Mouse (Mus musculus) midbrain, postnatal 0 days (tissue): ENCODE measurements around the gene Ttll4. TPM values are rescaled to one million over a fixed set of nuclear protein-coding genes. Genes with fewer than 3 reads are reported as not detected.

Source experiments
- ATAC-seq: fragments of 200-750 bp; cut with Nextera tagmentation; 2 replicates; pipeline ENCODE4 v1.8.0; 2017; ENCODE audit warnings: moderate number of reproducible peaks, mild to moderate bottlenecking, moderate TSS enrichment, moderate library complexity; ENCODE audit not compliant: low FRiP score
- DNase-seq: peaks from one replicate; pipeline ENCODE4 v3.0.0-alpha.2; 2015; ENCODE audit warnings: low spot score
- H3K27ac ChIP-seq: fragments of 300-500 bp; sonication (generic); 2 replicates; pipeline ENCODE4 v1.5.1; 2014; ENCODE audit warnings: low read depth, mild to moderate bottlenecking, low read length, mixed read lengths
- H3K27me3 ChIP-seq: fragments of 300-500 bp; sonication (generic); 2 replicates; pipeline ENCODE4 v1.6.1; 2014; ENCODE audit warnings: low read length, control low read depth, mixed read lengths; ENCODE audit not compliant: insufficient read depth
- H3K36me3 ChIP-seq: fragments of 300-500 bp; sonication (generic); 2 replicates; pipeline ENCODE4 v1.6.1; 2014; ENCODE audit warnings: low read length, control low read depth, mixed read lengths; ENCODE audit not compliant: insufficient read depth
- H3K4me1 ChIP-seq: fragments of 300-500 bp; sonication (generic); 2 replicates; pipeline ENCODE4 v1.6.1; 2014; ENCODE audit warnings: mild to moderate bottlenecking, control low read depth, antibody characterized with exemption, low read length, mixed read lengths; ENCODE audit not compliant: insufficient read depth
- H3K4me2 ChIP-seq: fragments of 300-500 bp; sonication (generic); 2 replicates; pipeline ENCODE4 v1.6.1; 2014; ENCODE audit warnings: low read depth, mild to moderate bottlenecking, low read length, mixed read lengths; ENCODE audit not compliant: poor library complexity, severe bottlenecking
- H3K4me3 ChIP-seq: fragments of 300-500 bp; sonication (generic); 2 replicates; pipeline ENCODE4 v1.5.1; 2014; ENCODE audit warnings: low read depth, mild to moderate bottlenecking, low read length, moderate library complexity
- H3K9ac ChIP-seq: fragments of 300-500 bp; sonication (generic); replicated peaks from 2 replicates; pipeline ENCODE4 v1.6.1; 2014; ENCODE audit warnings: mild to moderate bottlenecking, low read length, moderate library complexity, mixed read lengths; ENCODE audit not compliant: poor library complexity, severe bottlenecking
- H3K9me3 ChIP-seq: fragments of 300-500 bp; sonication (generic); 2 replicates; pipeline ENCODE4 v1.6.1; 2016; ENCODE audit warnings: low read length, control low read depth
- CTCF ChIP-seq: IDR thresholded peaks from 2 replicates; pipeline ENCODE4 v1.5.1; 2016; ENCODE audit warnings: antibody characterized with exemption, mild to moderate bottlenecking
- WGBS: fragments of 180-500 bp; shearing (Covaris S2); extraction: QIAGEN DNeasy Blood & Tissue Kit; methylation state at CpG from one replicate; pipeline ENCODE4 v1.1.7; 2014; 5-methylcytosine and 5-hydroxymethylcytosine counted together
- polyA plus RNA-seq: library from polyadenylated mRNA; unstranded; fragments of >200 nt; fragmentation: Nextera tagmentation; extraction: Ambion mirVana; gene quantifications from 2 replicates; pipeline ENCODE4 v1.2.1, GENCODE M21; 2015
- total RNA-seq: library from RNA; depleted of rRNA; stranded (reverse); fragments of >200 nt; gene quantifications from 2 replicates; pipeline ENCODE4 v1.2.3, GENCODE M21; 2014; rRNA removed

Ttll4 gene
- total RNA-seq (25.9 and 26.2 TPM in 2 replicates), polyA plus RNA-seq (4.2 and 4.4 TPM in 2 replicates)

DNA sequence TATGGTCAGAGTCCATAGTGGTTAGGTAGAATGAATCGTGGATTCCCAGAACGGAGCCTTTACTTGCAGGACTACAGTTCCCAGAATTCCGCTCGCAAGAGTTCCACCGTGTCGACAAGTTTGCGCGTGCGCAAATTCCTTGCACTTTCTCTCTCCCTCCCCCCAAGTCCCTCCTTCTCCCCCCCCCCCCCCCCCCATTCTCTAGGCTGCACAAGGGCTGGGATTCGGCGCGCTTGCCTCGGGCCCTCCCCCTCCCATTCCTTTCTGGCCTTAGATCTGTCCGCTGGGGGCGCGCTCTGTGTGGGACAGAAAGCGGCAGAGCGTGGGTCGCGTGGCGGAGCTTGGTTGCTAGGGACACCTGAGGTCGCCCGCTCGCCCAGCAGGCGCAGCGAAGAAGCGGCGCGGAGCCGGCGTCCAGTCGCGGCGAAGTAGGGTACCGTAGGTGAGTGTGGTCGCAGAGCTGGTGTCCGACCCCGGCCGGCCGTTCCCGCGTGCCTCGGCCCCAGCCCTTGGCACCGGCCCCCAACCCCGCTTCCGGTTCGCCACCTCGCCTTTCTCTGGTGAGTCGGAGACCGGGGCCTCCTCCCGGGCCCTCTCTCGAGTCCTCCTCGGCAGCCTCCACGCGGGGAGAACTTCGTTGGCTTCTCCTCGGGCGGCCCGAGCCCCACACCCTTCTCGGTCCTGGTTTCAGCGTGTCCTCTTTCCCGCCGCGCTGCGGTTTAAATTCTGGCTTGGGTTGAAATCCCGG, at the start of gene Ttll4:
TSS of gene Ttll4 (plus strand) at position 298 of the 748 bp plus-strand sequence.
- TF ChIP-seq CTCF: peak; percentile 78
- H3K9ac ChIP-seq: peak within 1 kb of the TSS; percentile 70
- no peaks in the 10 kb centered on the region for H3K27me3 ChIP-seq
- under 1% methylated on average over 65 of the region's 66 CpGs for WGBS
- peak within 1 kb of the TSS; percentile 58 for H3K4me2 ChIP-seq
- no peaks in the 10 kb centered on the region for H3K9me3 ChIP-seq
- H3K36me3 ChIP-seq: no peaks in the 10 kb centered on the region
- H3K4me1 ChIP-seq: no peaks in the 10 kb centered on the region
- peak within 1 kb of the TSS; percentile 75 for H3K27ac ChIP-seq
- H3K4me3 ChIP-seq: peak within 1 kb of the TSS; percentile 88
- ATAC-seq (peak; percentile 94), DNase-seq (peak; percentile 98)

DNA sequence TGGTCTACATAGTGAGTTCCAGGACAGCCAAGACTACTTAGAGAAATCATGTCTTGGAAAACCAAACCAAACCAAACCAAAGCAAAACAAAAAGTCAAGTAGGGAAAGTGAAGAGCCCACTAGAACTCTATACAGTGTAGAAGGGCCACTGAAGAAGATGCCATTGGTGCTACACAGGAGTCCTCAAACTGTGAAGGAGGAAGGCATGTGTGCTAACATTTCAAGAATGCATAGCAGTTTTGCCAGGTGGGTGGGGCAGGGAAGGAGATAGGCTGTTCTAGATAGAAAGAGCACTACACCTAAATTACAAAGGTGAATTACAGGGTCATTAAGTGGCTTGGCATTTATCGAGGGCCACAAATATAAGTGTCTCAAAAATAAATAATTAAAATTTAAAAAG, 37.4 kb upstream of the Ttll4 start:
- H3K27ac ChIP-seq: no peak overlapping the region
- no peak overlapping the region for H3K4me3 ChIP-seq
- no peak for TF ChIP-seq CTCF
- H3K27me3 ChIP-seq: no peaks in the 10 kb centered on the region
- H3K4me2 ChIP-seq: no peak overlapping the region
- no peaks in the 10 kb centered on the region for H3K9me3 ChIP-seq
- WGBS: 100% methylated on average over 1 of the region's 1 CpGs
- H3K4me1 ChIP-seq: no peaks in the 10 kb centered on the region
- no peak overlapping the region for H3K9ac ChIP-seq
- no peak for ATAC-seq
- no peak for DNase-seq
- H3K36me3 ChIP-seq: peaks cover 35% of the 10 kb centered on the region

DNA sequence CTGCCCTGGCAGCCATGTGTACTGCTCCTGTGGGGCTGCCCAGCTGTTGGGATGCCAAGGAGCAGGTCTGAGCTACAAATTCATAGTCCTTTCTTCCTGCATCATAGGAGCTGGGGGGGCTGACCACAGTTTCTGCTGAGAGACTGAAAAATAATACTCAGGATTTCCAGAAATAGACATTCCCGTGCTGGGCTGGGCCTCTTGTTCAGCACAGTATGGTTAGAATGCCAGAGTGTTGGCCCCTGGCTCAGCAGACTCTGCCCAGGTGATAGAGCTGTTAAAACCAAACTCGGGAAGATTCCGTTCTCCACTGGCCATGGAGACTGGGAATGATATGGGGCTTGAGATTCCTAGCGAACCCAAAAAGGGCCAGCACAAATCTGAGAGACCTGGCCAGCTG, 35.5 kb upstream of the Ttll4 start:
- peaks cover 35% of the 10 kb centered on the region for H3K36me3 ChIP-seq
- no peaks in the 10 kb centered on the region for H3K4me1 ChIP-seq
- H3K4me3 ChIP-seq: no peak overlapping the region
- TF ChIP-seq CTCF: no peak
- H3K4me2 ChIP-seq: no peak overlapping the region
- WGBS: 88% methylated on average over 4 of the region's 4 CpGs
- no peak overlapping the region for H3K27ac ChIP-seq
- H3K9me3 ChIP-seq: no peaks in the 10 kb centered on the region
- no peak for ATAC-seq
- no peak overlapping the region for H3K9ac ChIP-seq
- no peaks in the 10 kb centered on the region for H3K27me3 ChIP-seq
- no peak for DNase-seq

DNA sequence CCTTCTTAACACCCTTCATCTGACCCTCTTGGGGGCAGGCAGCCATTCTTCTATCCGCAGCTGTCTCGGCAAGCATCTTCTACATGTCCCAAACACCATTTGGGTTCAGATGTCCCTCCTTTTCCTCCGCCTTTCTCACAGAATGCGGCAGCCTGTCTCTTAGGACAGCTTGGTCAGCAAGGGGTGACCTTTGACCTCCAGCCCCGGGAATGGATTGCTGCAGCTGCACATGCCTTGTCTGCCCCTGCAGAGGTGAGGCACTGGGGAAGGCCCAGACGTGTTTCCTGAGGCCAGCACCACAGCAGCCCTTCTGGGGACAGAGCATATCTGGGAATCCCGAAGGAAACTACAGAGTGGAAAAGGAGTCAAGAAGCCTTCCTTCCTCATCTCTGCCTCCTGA, 33.5 kb upstream of the Ttll4 start:
- TF ChIP-seq CTCF: no peak
- DNase-seq: no peak
- no peak for ATAC-seq
- Histone ChIP-seq H3K4me2 (no peak overlapping the region), H3K36me3 (peaks cover 37% of the 10 kb centered on the region), H3K4me3 (no peak overlapping the region), H3K4me1 (no peaks in the 10 kb centered on the region), H3K27me3 (no peaks in the 10 kb centered on the region), H3K9me3 (no peaks in the 10 kb centered on the region), H3K27ac (no peak overlapping the region), H3K9ac (no peak overlapping the region)
- WGBS: 36% methylated on average over 7 of the region's 7 CpGs

DNA sequence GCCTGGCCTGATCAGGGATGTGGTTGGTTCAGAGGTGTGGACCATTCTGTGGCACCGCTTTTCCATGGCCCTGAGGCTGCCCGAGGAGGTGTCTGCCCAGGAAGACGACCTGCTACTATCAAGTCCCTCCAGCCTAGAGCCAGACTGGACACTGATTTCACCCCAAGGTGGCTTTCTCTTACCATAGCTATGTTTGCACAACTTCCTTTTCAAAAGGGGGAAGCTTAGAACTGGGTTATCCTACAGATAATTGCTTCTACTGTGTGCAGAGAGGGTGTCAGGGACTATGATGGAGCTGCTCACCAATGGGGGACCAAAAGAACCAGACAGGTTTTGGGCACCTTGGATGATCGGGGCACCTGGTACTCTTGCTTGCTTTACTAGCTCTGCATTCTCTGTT, 28.8 kb upstream of the Ttll4 start:
- Histone ChIP-seq H3K9ac (no peak overlapping the region), H3K9me3 (no peaks in the 10 kb centered on the region), H3K27ac (no peak overlapping the region), H3K4me2 (no peak overlapping the region), H3K4me3 (no peak overlapping the region), H3K4me1 (no peaks in the 10 kb centered on the region), H3K36me3 (peaks cover 45% of the 10 kb centered on the region), H3K27me3 (no peaks in the 10 kb centered on the region)
- ATAC-seq: no peak
- no peak for DNase-seq
- 91% methylated on average over 4 of the region's 4 CpGs for WGBS
- TF ChIP-seq CTCF: no peak

DNA sequence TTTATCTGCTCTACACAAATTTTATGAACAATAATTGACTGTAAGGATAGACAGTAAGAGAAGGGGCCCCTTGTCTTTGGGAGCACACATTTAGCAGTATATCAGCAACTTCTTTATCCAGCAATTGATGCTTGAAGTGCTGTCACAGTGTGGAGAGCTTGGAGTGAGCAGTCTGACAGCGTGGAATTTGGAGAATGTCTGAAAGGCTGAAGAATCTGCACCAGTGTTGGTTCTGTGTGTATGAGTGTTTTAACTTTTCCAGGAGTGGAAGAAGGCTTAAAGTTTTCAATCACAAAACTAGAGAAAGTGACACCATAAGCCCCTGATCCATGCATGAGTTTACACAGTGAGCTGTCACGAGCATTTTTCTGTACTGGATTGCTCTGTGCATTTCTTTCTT, 18.0 kb upstream of the Ttll4 start:
- H3K4me2 ChIP-seq: no peak overlapping the region
- H3K4me1 ChIP-seq: no peaks in the 10 kb centered on the region
- H3K9me3 ChIP-seq: no peaks in the 10 kb centered on the region
- 79% methylated on average over 2 of the region's 2 CpGs for WGBS
- no peak for ATAC-seq
- H3K4me3 ChIP-seq: no peak overlapping the region
- H3K27me3 ChIP-seq: no peaks in the 10 kb centered on the region
- no peak for DNase-seq
- no peak for TF ChIP-seq CTCF
- H3K36me3 ChIP-seq: no peaks in the 10 kb centered on the region
- H3K9ac ChIP-seq: no peak overlapping the region
- H3K27ac ChIP-seq: no peak overlapping the region
